Mouse (Mus musculus) stomach, postnatal 0 days (tissue): ENCODE results near the gene Wasf2. TPM values are rescaled to one million over a fixed set of nuclear protein-coding genes. Genes with fewer than 3 reads are reported as not detected.

ENCODE experiments used
- ATAC-seq: fragments of 200-750 bp; cut with Nextera tagmentation; 2 replicates; pipeline ENCODE4 v1.8.0; 2017; ENCODE audit not compliant: low FRiP score, low TSS enrichment
- DNase-seq: peaks from one replicate; pipeline ENCODE4 v3.0.0-alpha.2; 2016; ENCODE audit warnings: low spot score
- H3K27ac ChIP-seq: fragments of 300-500 bp; sonication (generic); replicated peaks from 2 replicates; pipeline ENCODE4 v1.5.1; 2014; ENCODE audit warnings: mild to moderate bottlenecking, control low read depth
- H3K27me3 ChIP-seq: fragments of 300-500 bp; sonication (generic); 2 replicates; pipeline ENCODE4 v1.6.1; 2014; ENCODE audit warnings: low read length; ENCODE audit not compliant: control insufficient read depth, insufficient read depth
- H3K36me3 ChIP-seq: fragments of 300-500 bp; sonication (generic); 2 replicates; pipeline ENCODE4 v1.6.1; 2014; ENCODE audit warnings: low read length, mixed read lengths; ENCODE audit not compliant: control insufficient read depth, insufficient read depth
- H3K4me1 ChIP-seq: fragments of 300-500 bp; sonication (generic); replicated peaks from 2 replicates; pipeline ENCODE4 v1.6.1; 2014; ENCODE audit warnings: antibody characterized with exemption; ENCODE audit not compliant: control insufficient read depth, insufficient read depth
- H3K4me2 ChIP-seq: fragments of 300-500 bp; sonication (generic); replicated peaks from 2 replicates; pipeline ENCODE4 v1.6.1; 2014; ENCODE audit warnings: low read depth, mild to moderate bottlenecking, control low read depth, moderate library complexity
- H3K4me3 ChIP-seq: fragments of 300-500 bp; sonication (generic); 2 replicates; pipeline ENCODE4 v1.5.1; 2014; ENCODE audit warnings: low read depth, low read length, control low read depth
- H3K9ac ChIP-seq: fragments of 300-500 bp; sonication (generic); 2 replicates; pipeline ENCODE4 v1.6.1; 2014; ENCODE audit warnings: mild to moderate bottlenecking, low read length, control low read depth, mixed read lengths
- H3K9me3 ChIP-seq: fragments of 300-500 bp; sonication (generic); 2 replicates; pipeline ENCODE4 v1.6.1; 2016; ENCODE audit warnings: low read length; ENCODE audit not compliant: control insufficient read depth
- CTCF ChIP-seq: IDR thresholded peaks from 2 replicates; pipeline ENCODE4 v1.5.1; 2016; ENCODE audit warnings: antibody characterized with exemption, low read depth, mild to moderate bottlenecking, moderate library complexity
- EP300 ChIP-seq: optimal IDR thresholded peaks from 2 replicates; pipeline ENCODE3; 2016; ENCODE audit warnings: antibody characterized with exemption
- WGBS: fragments of 180-500 bp; shearing (Covaris S2); extraction: QIAGEN DNeasy Blood & Tissue Kit; methylation state at CpG from one replicate; pipeline ENCODE4 v1.1.7; 2014; 5-methylcytosine and 5-hydroxymethylcytosine counted together
- polyA plus RNA-seq: library from polyadenylated mRNA; unstranded; fragments of >200 nt; fragmentation: Nextera tagmentation; extraction: Ambion mirVana; gene quantifications from 2 replicates; pipeline ENCODE4 v1.2.1, GENCODE M21; 2015

The Wasf2 gene
- polyA plus RNA-seq, 1 experiment from 2014 or later = 84.2 TPM

GRCm38 (mm10) chr4:133118775-133119375, 11.4 kb upstream of the Wasf2 start:
- no peak for DNase-seq
- Histone ChIP-seq H3K27ac (peak overlapping the region; percentile 19), H3K4me3 (no peak overlapping the region), H3K9me3 (no peaks in the 10 kb centered on the region), H3K36me3 (no peaks in the 10 kb centered on the region), H3K27me3 (no peaks in the 10 kb centered on the region), H3K4me1 (peaks cover 12% of the 10 kb centered on the region), H3K4me2 (no peak overlapping the region), H3K9ac (no peak overlapping the region)
- no peak for ATAC-seq
- no peak for TF ChIP-seq CTCF
- TF ChIP-seq EP300 = no peak
- whole genome bisulfite sequencing = 55% methylated on average over 6 of the region's 6 CpGs

GRCm38 (mm10) chr4:133119579-133119978, 10.7 kb upstream of the Wasf2 start:
- Histone ChIP-seq H3K27me3 (no peaks in the 10 kb centered on the region), H3K4me1 (peaks cover 12% of the 10 kb centered on the region), H3K27ac (no peak overlapping the region), H3K9ac (no peak overlapping the region), H3K4me3 (no peak overlapping the region), H3K36me3 (no peaks in the 10 kb centered on the region), H3K4me2 (no peak overlapping the region), H3K9me3 (no peaks in the 10 kb centered on the region)
- TF ChIP-seq CTCF (no peak), EP300 (no peak)
- ATAC-seq = no peak
- DNase-seq = no peak
- WGBS = 67% methylated on average over 6 of the region's 6 CpGs

- Histone ChIP-seq H3K9ac (0 out of 2 replicates have a peak overlapping the region, but pooled peaks have one; percentile 18), H3K36me3 (no peaks in the 10 kb centered on the region), H3K9me3 (no peaks in the 10 kb centered on the region), H3K27me3 (no peaks in the 10 kb centered on the region), H3K27ac (peak overlapping the region; percentile 46; the same call in 1 of the 2 replicates), H3K4me1 (peaks cover 12% of the 10 kb centered on the region), H3K4me2 (no peak overlapping the region), H3K4me3 (no peak overlapping the region)
- ATAC-seq = no peak
- WGBS = 28% methylated on average over 9 of the region's 11 CpGs
- peak; percentile 46 for TF ChIP-seq CTCF
- no peak for TF ChIP-seq EP300
- no peak for DNase-seq
Observed at GRCm38 (mm10) chr4:133120833-133121321, 9.4 kb upstream of the Wasf2 start.

GRCm38 (mm10) chr4:133121416-133121815, 8.9 kb upstream of the Wasf2 start:
- Histone ChIP-seq H3K4me2 (no peak overlapping the region), H3K9me3 (no peaks in the 10 kb centered on the region), H3K27me3 (no peaks in the 10 kb centered on the region), H3K4me3 (no peak overlapping the region), H3K4me1 (peaks cover 12% of the 10 kb centered on the region), H3K9ac (no peak overlapping the region), H3K27ac (0 out of 2 replicates have a peak overlapping the region, but pooled peaks have one; percentile 30), H3K36me3 (no peaks in the 10 kb centered on the region)
- WGBS = 62% methylated on average over 1 of the region's 1 CpGs
- ATAC-seq (no peak), DNase-seq (no peak)
- TF ChIP-seq EP300 (no peak), CTCF (no peak)

- no peak for TF ChIP-seq CTCF
- no peak for TF ChIP-seq EP300
- no peak for DNase-seq
- no peaks in the 10 kb centered on the region for H3K27me3 ChIP-seq
- 0 out of 2 replicates have a peak overlapping the region, but pooled peaks have one; percentile 53 for H3K27ac ChIP-seq
- no peak overlapping the region for H3K4me2 ChIP-seq
- peaks cover 10% of the 10 kb centered on the region for H3K4me1 ChIP-seq
- no peak overlapping the region for H3K4me3 ChIP-seq
- ATAC-seq = peak; percentile 58
- H3K36me3 ChIP-seq = no peaks in the 10 kb centered on the region
- H3K9me3 ChIP-seq = no peaks in the 10 kb centered on the region
- H3K9ac ChIP-seq = no peak overlapping the region
- 30% methylated on average over 5 of the region's 5 CpGs for WGBS
Observed at GRCm38 (mm10) chr4:133121974-133122637, 8.2 kb upstream of the Wasf2 start.

GRCm38 (mm10) chr4:133127079-133127478, 3.2 kb upstream of the Wasf2 start:
- Histone ChIP-seq H3K36me3 (no peaks in the 10 kb centered on the region), H3K4me1 (0 out of 2 replicates have a peak, but pooled peaks cover 2% of the 10 kb centered on the region), H3K27me3 (no peaks in the 10 kb centered on the region), H3K9me3 (no peaks in the 10 kb centered on the region), H3K9ac (no peak overlapping the region), H3K4me3 (no peak overlapping the region), H3K27ac (no peak overlapping the region), H3K4me2 (no peak overlapping the region)
- WGBS = 62% methylated on average over 3 of the region's 3 CpGs
- no peak for TF ChIP-seq CTCF
- no peak for TF ChIP-seq EP300
- no peak for DNase-seq
- ATAC-seq = no peak
